Mouse (Mus musculus): Measurements from ENCODE around the gene Abcb9.

DNA sequence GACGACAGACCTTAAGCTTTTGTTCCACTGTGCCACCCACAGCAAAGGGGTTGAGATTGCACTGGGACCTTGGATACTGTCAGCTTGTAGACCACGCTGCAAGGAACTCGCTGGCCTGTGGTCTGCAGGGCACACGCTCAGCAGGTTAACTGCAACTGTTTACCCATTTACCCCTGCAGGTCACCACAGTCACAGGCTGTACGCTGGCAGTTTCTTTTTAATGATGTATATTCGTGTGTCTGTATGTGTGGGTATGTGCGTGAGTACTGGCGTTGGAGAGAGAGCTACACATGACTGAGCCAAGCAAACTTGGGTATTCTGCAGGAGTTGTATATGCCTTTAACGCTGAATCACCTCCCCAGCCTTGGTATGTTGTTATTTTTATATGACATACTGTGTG, 76.9 kb downstream of the Abcb9 start:
- TF ChIP-seq CTCF (IDR thresholded peaks at IDR 0.05; ENCODE audit: extremely low read depth, insufficient read depth, insufficient read length, insufficient replicate concordance) (no peak), POLR2A (IDR thresholded peaks at IDR 0.05; ENCODE audit: low read depth, low read length) (no peak)
